Mouse (Mus musculus) heart, embryonic 14.5 days (tissue): ENCODE measurements at regions not wholly inside any gene's neighbourhood (a gene's known extent, or its start where the extent isn't known, plus 50 kb on each side); places are given as distances from the start of the nearest gene placed in this dataset.
A peak's percentile ranks its signal among the peaks of the same experiment; 100 is the strongest.

ENCODE experiments used
- ATAC-seq: fragments of 200-750 bp; cut with Nextera tagmentation; 2 replicates; pipeline ENCODE4 v1.8.0; 2017; ENCODE audit warnings: low read depth, moderate TSS enrichment; ENCODE audit not compliant: insufficient number of reproducible peaks, insufficient read depth, low FRiP score
- H3K27ac ChIP-seq, 2 experiments: fragments of 200-500 bp in 1 of 2; fragments of 300-500 bp in 1 of 2; sonication (generic) in 1 of 2; replicated peaks in 1 of 2; 2 replicates each; pipeline ENCODE4 v1.5.1; 2012 to 2014; ENCODE audit warnings: low read depth in 2 of 2, low read length in 2 of 2, control low read depth in 1 of 2, mild to moderate bottlenecking in 1 of 2, mixed read lengths in 1 of 2; ENCODE audit not compliant: control insufficient read depth in 1 of 2, insufficient read depth in 1 of 2
- H3K27me3 ChIP-seq: fragments of 300-500 bp; sonication (generic); 2 replicates; pipeline ENCODE4 v1.6.1; 2014; ENCODE audit warnings: mild to moderate bottlenecking, low read length, control low read depth; ENCODE audit not compliant: control insufficient read depth, insufficient read depth
- H3K36me3 ChIP-seq: fragments of 300-500 bp; sonication (generic); 2 replicates; pipeline ENCODE4 v1.6.1; 2014; ENCODE audit warnings: mild to moderate bottlenecking, control low read depth, low read length, mixed read lengths; ENCODE audit not compliant: control insufficient read depth, insufficient read depth
- H3K4me1 ChIP-seq, 2 experiments: fragments of 200-500 bp in 1 of 2; fragments of 300-500 bp in 1 of 2; sonication (generic) in 1 of 2; 2 replicates each; pipeline ENCODE4 v1.6.1; 2012 to 2014; ENCODE audit warnings: low read length in 2 of 2, control low read depth in 1 of 2, mixed read lengths in 1 of 2; ENCODE audit not compliant: control insufficient read depth in 2 of 2, insufficient read depth in 2 of 2
- H3K4me2 ChIP-seq: fragments of 300-500 bp; sonication (generic); 2 replicates; pipeline ENCODE4 v1.6.1; 2014; ENCODE audit warnings: mild to moderate bottlenecking, low read length
- H3K4me3 ChIP-seq, 2 experiments: fragments of 200-500 bp in 1 of 2; fragments of 300-500 bp in 1 of 2; sonication (generic) in 1 of 2; 2 replicates each; pipeline ENCODE4 v1.5.1; 2012 to 2014; ENCODE audit warnings: low read length in 2 of 2, mild to moderate bottlenecking in 2 of 2, control low read depth in 1 of 2, low read depth in 1 of 2, moderate library complexity in 1 of 2; ENCODE audit not compliant: control insufficient read depth in 1 of 2, insufficient read depth in 1 of 2
- H3K9ac ChIP-seq: fragments of 300-500 bp; sonication (generic); 2 replicates; pipeline ENCODE4 v1.6.1; 2014; ENCODE audit warnings: mild to moderate bottlenecking, low read length
- H3K9me3 ChIP-seq: fragments of 300-500 bp; sonication (generic); 2 replicates; pipeline ENCODE4 v1.6.1; 2016; ENCODE audit warnings: low read length, control low read depth; ENCODE audit not compliant: control insufficient read depth
- WGBS: fragments of 180-500 bp; shearing (Covaris S2); extraction: QIAGEN DNeasy Blood & Tissue Kit; methylation state at CpG from one replicate; pipeline ENCODE4 v1.1.7; 2014; 5-methylcytosine and 5-hydroxymethylcytosine counted together

GRCm38 (mm10) chr9:120690961-120691941, 120.0 kb downstream of the Rpl14 start:
- Histone ChIP-seq H3K27me3 (no peaks in the 10 kb centered on the region), H3K9ac (peak overlapping the region; percentile 56; the same call in 1 of the 2 replicates), H3K9me3 (no peaks in the 10 kb centered on the region), H3K4me2 (peak overlapping the region; percentile 60), H3K36me3 (no peaks in the 10 kb centered on the region), H3K27ac (peak overlapping the region; percentile 83 to 91), H3K4me1 (peaks cover 14 to 19% of the 10 kb centered on the region in 2 experiments), H3K4me3 (peak overlapping the region; percentile 35 to 39)
- 4% methylated on average over 30 of the region's 30 CpGs for WGBS
- ATAC-seq, result peak; percentile 83

- WGBS, result 23% methylated on average over 14 of the region's 14 CpGs
- H3K27me3 ChIP-seq, result no peaks in the 10 kb centered on the region
- no peaks in the 10 kb centered on the region for H3K36me3 ChIP-seq
- peak overlapping the region; percentile 35 to 39 for H3K4me3 ChIP-seq
- H3K4me1 ChIP-seq, result peaks cover 14 to 19% of the 10 kb centered on the region in 2 experiments
- peak overlapping the region; percentile 70 to 83 for H3K27ac ChIP-seq
- no peaks in the 10 kb centered on the region for H3K9me3 ChIP-seq
- peak overlapping the region; percentile 44; the same call in 1 of the 2 replicates for H3K9ac ChIP-seq
- peak overlapping the region; percentile 60 for H3K4me2 ChIP-seq
- no peak for ATAC-seq
Observed at GRCm38 (mm10) chr9:120691971-120692401, 120.7 kb downstream of the Rpl14 start.

- Histone ChIP-seq H3K27ac (no peak overlapping the region), H3K36me3 (no peaks in the 10 kb centered on the region), H3K9me3 (no peaks in the 10 kb centered on the region), H3K9ac (no peak overlapping the region), H3K4me3 (no peak overlapping the region), H3K4me2 (no peak overlapping the region), H3K4me1 (peaks cover 14 to 19% of the 10 kb centered on the region in 2 experiments), H3K27me3 (no peaks in the 10 kb centered on the region)
- WGBS, result 78% methylated on average over 5 of the region's 5 CpGs
- ATAC-seq, result no peak
Observed at GRCm38 (mm10) chr9:120694457-120694856, 123.2 kb downstream of the Rpl14 start.

GRCm38 (mm10) chr9:120695966-120696365, 124.7 kb downstream of the Rpl14 start:
- H3K4me2 ChIP-seq, result no peak overlapping the region
- H3K27me3 ChIP-seq, result no peaks in the 10 kb centered on the region
- H3K9ac ChIP-seq, result no peak overlapping the region
- 0 out of 4 replicates have a peak overlapping the region, but pooled peaks have one; percentile 37 to 44 for H3K27ac ChIP-seq
- 75% methylated on average over 10 of the region's 10 CpGs for WGBS
- H3K9me3 ChIP-seq, result no peaks in the 10 kb centered on the region
- no peaks in the 10 kb centered on the region for H3K36me3 ChIP-seq
- H3K4me1 ChIP-seq, result peaks cover 12 to 15% of the 10 kb centered on the region in 2 experiments
- H3K4me3 ChIP-seq, result no peak overlapping the region
- no peak for ATAC-seq

GRCm38 (mm10) chr9:120697749-120698148, 126.5 kb downstream of the Rpl14 start:
- Histone ChIP-seq H3K36me3 (no peaks in the 10 kb centered on the region), H3K4me2 (no peak overlapping the region), H3K27me3 (no peaks in the 10 kb centered on the region), H3K9ac (no peak overlapping the region), H3K4me1 (no peaks in the 10 kb centered on the region), H3K27ac (no peak overlapping the region), H3K4me3 (no peak overlapping the region), H3K9me3 (no peaks in the 10 kb centered on the region)
- 80% methylated on average over 7 of the region's 7 CpGs for WGBS
- ATAC-seq, result no peak

GRCm38 (mm10) chr9:120699781-120700180, 128.5 kb downstream of the Rpl14 start:
- H3K4me1 ChIP-seq, result no peaks in the 10 kb centered on the region; a peak in 1 of 4 replicates
- no peak overlapping the region for H3K27ac ChIP-seq
- no peaks in the 10 kb centered on the region for H3K36me3 ChIP-seq
- no peak overlapping the region for H3K4me3 ChIP-seq
- H3K27me3 ChIP-seq, result no peaks in the 10 kb centered on the region
- no peaks in the 10 kb centered on the region for H3K9me3 ChIP-seq
- 76% methylated on average over 5 of the region's 5 CpGs for WGBS
- no peak overlapping the region for H3K4me2 ChIP-seq
- no peak overlapping the region for H3K9ac ChIP-seq
- ATAC-seq, result no peak

- 64% methylated on average over 7 of the region's 7 CpGs for WGBS
- Histone ChIP-seq H3K4me1 (peaks cover 0 to 2% of the 10 kb centered on the region in 2 experiments; a peak in 2 of 4 replicates), H3K4me2 (no peak overlapping the region), H3K9me3 (no peaks in the 10 kb centered on the region), H3K36me3 (no peaks in the 10 kb centered on the region), H3K4me3 (no peak overlapping the region), H3K27ac (no peak overlapping the region), H3K27me3 (no peaks in the 10 kb centered on the region), H3K9ac (no peak overlapping the region)
- no peak for ATAC-seq
Observed at GRCm38 (mm10) chr9:120702836-120703235, 131.6 kb downstream of the Rpl14 start.
